Mouse (Mus musculus): ENCODE measurements around the gene Cnn2.

- TF ChIP-seq ZNF384 (IDR thresholded peaks at IDR 0.05; ENCODE audit: low read depth, low read length) (no peak), HCFC1 (IDR thresholded peaks at IDR 0.05; ENCODE audit: borderline replicate concordance, insufficient read depth, low read length) (no peak), ZC3H11A (IDR thresholded peaks at IDR 0.05; ENCODE audit: borderline replicate concordance, low read depth, low read length) (no peak), MAFK (IDR thresholded peaks at IDR 0.05; ENCODE audit: insufficient read depth, low read depth, low read length) (no peak)
Observed at GRCm38 (mm10) chr10:80001945-80002344, 13.6 kb downstream of the Cnn2 start.

Data from ES-E14 (cell line).